Mouse (Mus musculus) heart, embryonic 14.5 days (tissue): Measurements from ENCODE around the gene Crk. TPM values are rescaled to one million over a fixed set of nuclear protein-coding genes. Genes with fewer than 3 reads are reported as not detected.

Source experiments
- ATAC-seq: fragments of 200-750 bp; cut with Nextera tagmentation; 2 replicates; pipeline ENCODE4 v1.8.0; 2017; ENCODE audit warnings: low read depth, moderate TSS enrichment; ENCODE audit not compliant: insufficient number of reproducible peaks, insufficient read depth, low FRiP score
- H3K27ac ChIP-seq, 2 experiments: fragments of 200-500 bp in 1 of 2; fragments of 300-500 bp in 1 of 2; sonication (generic) in 1 of 2; replicated peaks in 1 of 2; 2 replicates each; pipeline ENCODE4 v1.5.1; 2012 to 2014; ENCODE audit warnings: low read depth in 2 of 2, low read length in 2 of 2, control low read depth in 1 of 2, mild to moderate bottlenecking in 1 of 2, mixed read lengths in 1 of 2; ENCODE audit not compliant: control insufficient read depth in 1 of 2, insufficient read depth in 1 of 2
- H3K27me3 ChIP-seq: fragments of 300-500 bp; sonication (generic); 2 replicates; pipeline ENCODE4 v1.6.1; 2014; ENCODE audit warnings: mild to moderate bottlenecking, low read length, control low read depth; ENCODE audit not compliant: control insufficient read depth, insufficient read depth
- H3K36me3 ChIP-seq: fragments of 300-500 bp; sonication (generic); 2 replicates; pipeline ENCODE4 v1.6.1; 2014; ENCODE audit warnings: mild to moderate bottlenecking, control low read depth, low read length, mixed read lengths; ENCODE audit not compliant: control insufficient read depth, insufficient read depth
- H3K4me1 ChIP-seq, 2 experiments: fragments of 200-500 bp in 1 of 2; fragments of 300-500 bp in 1 of 2; sonication (generic) in 1 of 2; 2 replicates each; pipeline ENCODE4 v1.6.1; 2012 to 2014; ENCODE audit warnings: low read length in 2 of 2, control low read depth in 1 of 2, mixed read lengths in 1 of 2; ENCODE audit not compliant: control insufficient read depth in 2 of 2, insufficient read depth in 2 of 2
- H3K4me2 ChIP-seq: fragments of 300-500 bp; sonication (generic); 2 replicates; pipeline ENCODE4 v1.6.1; 2014; ENCODE audit warnings: mild to moderate bottlenecking, low read length
- H3K4me3 ChIP-seq, 2 experiments: fragments of 200-500 bp in 1 of 2; fragments of 300-500 bp in 1 of 2; sonication (generic) in 1 of 2; 2 replicates each; pipeline ENCODE4 v1.5.1; 2012 to 2014; ENCODE audit warnings: low read length in 2 of 2, mild to moderate bottlenecking in 2 of 2, control low read depth in 1 of 2, low read depth in 1 of 2, moderate library complexity in 1 of 2; ENCODE audit not compliant: control insufficient read depth in 1 of 2, insufficient read depth in 1 of 2
- H3K9ac ChIP-seq: fragments of 300-500 bp; sonication (generic); 2 replicates; pipeline ENCODE4 v1.6.1; 2014; ENCODE audit warnings: mild to moderate bottlenecking, low read length
- H3K9me3 ChIP-seq: fragments of 300-500 bp; sonication (generic); 2 replicates; pipeline ENCODE4 v1.6.1; 2016; ENCODE audit warnings: low read length, control low read depth; ENCODE audit not compliant: control insufficient read depth
- WGBS: fragments of 180-500 bp; shearing (Covaris S2); extraction: QIAGEN DNeasy Blood & Tissue Kit; methylation state at CpG from one replicate; pipeline ENCODE4 v1.1.7; 2014; 5-methylcytosine and 5-hydroxymethylcytosine counted together
- polyA plus RNA-seq: library from polyadenylated mRNA; unstranded; fragments of >200 nt; fragmentation: Nextera tagmentation; extraction: Ambion mirVana; gene quantifications from 2 replicates; pipeline ENCODE4 v1.2.1, GENCODE M21; 2014

Crk gene
- polyA plus RNA-seq, 1 experiment from 2014 or later = 86.0 TPM

DNA sequence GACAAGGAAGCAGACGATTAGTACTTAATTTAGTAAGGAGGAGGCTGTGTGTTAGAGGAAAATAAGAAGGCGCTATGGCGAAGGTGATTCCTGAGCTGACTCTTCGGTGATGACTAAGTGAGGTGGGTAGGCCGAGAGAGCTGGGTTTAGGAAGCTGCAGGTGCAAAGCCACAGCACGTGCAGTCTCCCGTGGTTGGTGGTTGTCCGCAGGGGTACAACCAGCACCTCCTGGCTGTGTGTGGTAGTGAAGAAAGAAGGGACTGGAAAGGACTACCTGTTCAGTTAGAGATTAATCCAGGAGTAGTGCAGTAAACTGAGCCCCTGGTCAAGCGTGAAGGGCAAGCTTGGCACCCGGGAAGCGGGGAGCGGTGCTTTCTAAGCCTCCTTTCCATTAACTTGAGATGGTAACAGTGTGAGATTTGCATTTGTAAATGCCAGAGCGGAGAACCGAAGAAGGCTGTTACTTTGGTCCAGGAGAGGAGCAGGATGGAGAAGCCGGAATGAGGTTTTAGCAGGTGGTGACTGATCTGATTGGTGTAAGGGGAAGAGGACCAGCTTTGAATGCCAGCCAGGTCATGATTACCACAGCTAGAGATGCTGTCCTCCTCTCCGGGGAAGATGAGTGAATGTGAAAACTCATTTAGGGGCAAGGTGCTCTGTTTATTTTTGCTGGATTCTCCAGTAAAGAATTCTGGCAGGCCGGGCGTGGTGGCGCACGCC lies 26.7 kb upstream of the Crk start:
- peak overlapping the region; percentile 79 to 94 for H3K4me3 ChIP-seq
- H3K4me1 ChIP-seq = peaks cover 55 to 61% of the 10 kb centered on the region in 2 experiments

DNA sequence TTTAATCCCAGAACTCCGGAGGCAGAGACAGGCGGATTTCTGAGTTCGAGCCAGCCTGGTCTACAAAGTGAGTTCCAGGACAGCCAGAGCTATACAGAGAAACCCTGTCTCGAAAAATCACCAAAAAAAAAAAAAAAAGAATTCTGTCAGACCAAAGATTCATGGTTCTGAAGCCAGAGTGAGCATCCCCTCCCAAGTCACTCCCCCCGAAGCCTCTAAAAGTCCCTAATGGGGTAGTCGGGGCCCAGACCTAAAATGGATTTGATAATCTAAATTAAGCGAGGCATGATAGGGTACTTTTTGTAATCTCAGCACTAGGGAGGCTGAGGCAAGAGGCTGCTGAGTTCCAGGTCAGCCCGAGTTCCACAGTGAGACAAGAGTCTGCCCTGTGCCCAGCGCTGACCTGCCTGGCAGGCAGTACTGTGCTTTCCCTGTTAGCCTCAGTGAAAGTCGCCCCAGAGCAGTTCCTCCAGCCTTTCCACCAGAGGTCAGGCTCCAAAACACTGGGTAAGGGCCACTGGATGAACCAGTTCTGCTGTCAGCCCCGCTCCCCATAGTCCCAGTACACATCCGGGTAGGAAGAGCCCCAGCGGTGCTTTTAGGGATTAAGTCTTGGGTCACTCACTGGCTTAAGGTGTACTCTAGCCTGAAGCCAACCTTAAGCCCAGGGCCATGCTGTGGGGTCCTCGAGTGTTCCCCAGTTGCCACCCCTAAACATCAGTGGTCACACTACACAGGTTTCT lies 25.9 kb upstream of the Crk start:
- Histone ChIP-seq H3K36me3 (peaks cover 12% of the 10 kb centered on the region), H3K27ac (peak overlapping the region; percentile 68 to 90), H3K4me1 (peaks cover 49 to 63% of the 10 kb centered on the region in 2 experiments), H3K27me3 (no peaks in the 10 kb centered on the region), H3K9ac (peak overlapping the region; percentile 92), H3K4me2 (peak overlapping the region; percentile 85), H3K4me3 (peak overlapping the region; percentile 49 to 57), H3K9me3 (no peaks in the 10 kb centered on the region)
- ATAC-seq = no peak
- 35% methylated on average over 14 of the region's 14 CpGs for WGBS

More for the DNA sequence above, 26.7 kb upstream of the Crk start:
- Histone ChIP-seq H3K27ac (peak overlapping the region; percentile 94 to 96; a peak in 3 of 4 replicates), H3K4me2 (peak overlapping the region; percentile 85), H3K9ac (peak overlapping the region; percentile 92), H3K9me3 (no peaks in the 10 kb centered on the region), H3K27me3 (no peaks in the 10 kb centered on the region), H3K36me3 (peaks cover 4% of the 10 kb centered on the region)
- no peak for ATAC-seq
- 23% methylated on average over 20 of the region's 20 CpGs for WGBS

DNA sequence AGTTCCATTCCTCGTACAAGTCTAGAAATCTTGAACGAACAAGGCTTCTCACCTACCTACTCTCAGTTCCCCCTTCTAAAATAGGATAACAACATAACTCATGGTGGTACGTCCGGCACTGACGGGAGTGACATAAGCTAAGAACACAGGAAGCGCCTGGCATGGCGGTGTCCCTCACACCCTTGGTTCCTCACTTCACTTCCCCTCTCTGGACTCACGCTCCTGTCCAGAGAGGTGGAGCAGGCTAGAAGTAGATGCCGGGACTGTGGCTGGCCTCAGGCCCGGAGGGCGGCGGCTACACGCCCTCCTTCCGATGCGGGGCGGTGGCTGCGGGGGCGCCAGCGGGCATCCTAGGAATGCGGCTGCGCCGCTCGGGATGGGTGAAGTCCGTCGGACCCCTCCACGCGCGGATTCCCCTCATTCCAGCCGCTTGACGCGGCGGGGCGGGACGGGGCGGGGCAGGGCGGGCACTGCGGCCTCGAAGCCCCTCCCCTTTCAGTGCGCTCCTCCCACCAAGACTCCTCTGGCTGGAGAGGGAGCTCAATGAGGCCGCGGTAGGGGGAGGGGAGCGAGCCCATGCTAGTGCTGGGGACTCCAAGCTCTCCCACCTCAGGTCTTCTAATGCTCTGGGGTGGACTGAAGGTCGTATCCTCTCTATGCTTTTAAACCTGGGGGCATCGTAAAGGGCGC lies 25.1 kb upstream of the Crk start:
- Histone ChIP-seq H3K4me2 (peak overlapping the region; percentile 85), H3K4me1 (peaks cover 45 to 57% of the 10 kb centered on the region in 2 experiments), H3K36me3 (peaks cover 20% of the 10 kb centered on the region), H3K27me3 (no peaks in the 10 kb centered on the region), H3K4me3 (peak overlapping the region; percentile 49 to 57), H3K9ac (peak overlapping the region; percentile 92), H3K9me3 (no peaks in the 10 kb centered on the region), H3K27ac (peak overlapping the region; percentile 87 to 90)
- WGBS = under 1% methylated on average over 45 of the region's 45 CpGs
- ATAC-seq = peak; percentile 60

DNA sequence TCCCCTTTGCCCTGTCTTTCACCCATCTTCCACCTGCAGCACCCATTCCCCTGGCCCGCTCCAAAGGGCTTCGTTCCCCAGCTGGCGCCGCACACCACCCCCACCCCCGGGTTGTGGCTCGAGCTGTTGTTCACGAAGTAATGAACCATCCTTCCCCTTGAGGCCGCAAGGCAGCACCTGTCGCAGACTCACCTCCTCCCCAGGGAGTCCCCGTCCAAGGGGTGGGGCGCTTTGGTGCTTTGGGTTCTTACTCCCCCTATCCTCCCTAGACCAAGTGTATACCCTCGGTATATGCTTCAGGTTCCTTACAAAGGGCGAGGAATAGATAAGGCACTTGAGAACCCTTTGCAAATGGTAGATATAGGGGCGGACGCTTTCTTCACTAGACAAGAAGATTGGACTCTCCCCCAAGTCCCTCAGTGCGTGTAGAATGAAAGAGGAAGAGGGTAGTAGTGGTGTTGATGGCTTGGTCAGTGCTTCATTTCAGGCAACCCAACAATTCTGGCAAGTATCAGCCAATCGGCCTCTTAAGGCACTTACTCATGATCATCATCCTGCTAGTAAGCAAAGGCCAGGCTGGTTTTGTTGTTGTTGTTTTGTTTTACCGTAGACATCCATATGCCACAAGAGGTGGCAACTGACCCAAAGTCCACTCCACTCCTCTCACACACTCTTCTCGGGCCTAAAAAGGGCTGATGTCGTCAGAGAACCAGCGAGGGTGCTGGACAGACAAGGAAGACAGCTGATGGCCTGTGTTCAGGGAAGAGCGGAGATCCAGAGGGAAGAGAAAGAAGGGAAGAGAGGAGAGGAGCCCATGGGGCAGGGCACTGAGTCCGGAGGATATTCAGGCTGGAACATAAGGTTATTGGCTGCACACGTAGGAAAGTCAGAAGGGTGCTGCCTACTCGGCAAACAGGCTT lies 24.3 kb upstream of the Crk start:
- peaks cover 28% of the 10 kb centered on the region for H3K36me3 ChIP-seq
- H3K4me3 ChIP-seq = peak overlapping the region; percentile 46 to 83
- H3K27me3 ChIP-seq = no peaks in the 10 kb centered on the region
- peak overlapping the region; percentile 92 for H3K9ac ChIP-seq
- ATAC-seq = no peak
- no peaks in the 10 kb centered on the region for H3K9me3 ChIP-seq
- H3K4me1 ChIP-seq = peaks cover 38 to 55% of the 10 kb centered on the region in 2 experiments
- H3K4me2 ChIP-seq = peak overlapping the region; percentile 85
- WGBS = 32% methylated on average over 25 of the region's 25 CpGs
- H3K27ac ChIP-seq = peak overlapping the region; percentile 87 to 90

DNA sequence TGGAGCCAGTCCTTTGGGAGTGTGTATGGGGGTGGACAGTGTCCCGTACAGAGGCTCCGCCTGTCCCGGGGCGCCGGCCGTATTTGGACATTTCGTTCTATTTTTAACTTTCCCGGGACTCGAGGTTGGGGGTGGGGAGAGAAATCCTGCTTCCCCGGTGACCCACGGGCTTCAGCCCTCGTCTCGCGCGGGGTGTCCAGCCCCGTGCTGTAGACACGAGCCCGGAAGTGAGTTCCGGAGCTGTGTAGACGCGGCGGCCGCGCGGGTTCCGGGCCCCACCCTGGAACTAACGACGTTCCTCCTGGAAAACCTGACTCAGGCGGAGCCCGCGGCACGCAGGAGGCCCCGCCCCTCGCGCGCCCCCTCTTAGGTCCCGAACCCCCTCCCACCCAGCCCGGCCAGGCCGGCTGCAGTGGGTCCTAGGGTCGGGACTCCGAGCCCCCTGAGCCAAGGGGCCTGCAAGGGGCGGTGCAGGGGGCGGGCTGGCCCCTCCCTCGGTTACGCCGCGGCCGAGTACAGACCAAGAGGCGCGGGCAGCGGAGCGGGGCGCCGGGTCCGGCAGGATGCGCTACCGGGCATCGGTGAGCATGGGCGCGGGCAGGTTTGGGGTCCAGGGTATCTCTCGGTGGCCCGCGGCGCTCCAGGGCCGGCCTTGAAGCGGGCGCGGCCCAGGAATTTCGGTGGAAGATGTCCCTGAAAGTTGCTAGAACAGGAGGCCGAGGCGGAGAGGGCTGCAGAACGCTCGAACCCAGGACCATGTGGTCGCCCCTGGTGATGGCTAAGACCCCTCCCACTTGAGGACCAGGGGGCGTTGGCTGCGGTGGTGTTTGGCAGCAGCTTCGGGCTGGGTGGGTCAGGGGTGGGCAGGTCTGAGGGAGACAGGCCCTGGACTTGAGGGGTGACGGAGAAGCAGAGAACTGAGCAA lies 23.2 kb upstream of the Crk start:
- H3K27me3 ChIP-seq = no peaks in the 10 kb centered on the region
- H3K4me1 ChIP-seq = peaks cover 35 to 49% of the 10 kb centered on the region in 2 experiments
- under 1% methylated on average over 72 of the region's 78 CpGs for WGBS
- peak overlapping the region; percentile 46 to 83 for H3K4me3 ChIP-seq
- H3K4me2 ChIP-seq = peak overlapping the region; percentile 85
- H3K27ac ChIP-seq = peak overlapping the region; percentile 87 to 90
- H3K9me3 ChIP-seq = no peaks in the 10 kb centered on the region
- peak; percentile 64 for ATAC-seq
- peaks cover 39% of the 10 kb centered on the region for H3K36me3 ChIP-seq
- H3K9ac ChIP-seq = peak overlapping the region; percentile 92

DNA sequence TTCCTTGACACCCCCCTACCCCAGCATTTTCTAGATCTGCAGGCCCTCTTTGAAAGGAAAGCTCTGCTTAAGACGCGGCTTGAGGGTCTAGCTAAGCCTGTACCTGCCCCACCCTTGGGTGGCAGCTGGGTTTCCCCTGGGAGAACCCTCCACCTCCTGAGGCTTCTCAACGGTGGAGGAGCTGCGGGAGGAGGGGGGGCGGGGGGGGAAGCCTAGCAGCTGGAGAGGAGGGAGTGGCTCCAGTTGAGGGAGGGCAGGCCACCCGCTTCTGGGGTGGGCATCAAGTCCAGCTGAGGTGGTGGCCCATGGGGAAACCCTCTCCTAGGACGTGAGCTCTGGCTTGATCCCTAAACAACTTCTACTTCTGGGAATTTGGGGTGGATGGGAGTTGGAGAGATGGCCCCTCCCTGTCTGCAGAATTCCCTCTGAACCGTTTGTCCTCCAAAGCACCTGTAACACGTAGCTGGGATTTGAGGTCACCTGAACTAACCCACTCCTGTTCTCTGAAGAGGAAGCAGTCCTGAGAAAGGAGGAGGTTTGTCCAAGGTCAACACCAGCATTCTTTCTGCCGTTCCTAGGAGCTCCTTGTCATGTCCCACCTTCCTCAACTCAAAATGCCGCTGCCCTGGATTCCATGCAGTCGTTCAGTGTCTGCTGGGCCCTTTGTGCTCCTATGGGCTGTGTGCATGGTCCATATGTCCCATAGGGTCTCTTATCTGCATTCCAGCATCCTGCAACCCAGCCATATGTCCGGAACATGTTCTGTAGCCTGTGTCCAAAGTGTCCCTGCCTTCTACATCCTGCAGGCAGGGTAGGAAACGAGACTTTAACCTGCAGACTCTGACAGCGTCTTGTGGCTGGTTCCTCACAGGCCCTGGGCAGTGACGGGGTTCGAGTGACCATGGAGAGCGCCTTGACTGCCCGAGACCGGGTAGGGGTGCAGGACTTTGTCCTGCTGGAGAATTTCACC lies 22.2 kb upstream of the Crk start:
- H3K36me3 ChIP-seq = peaks cover 50% of the 10 kb centered on the region
- peak overlapping the region; percentile 92 for H3K9ac ChIP-seq
- H3K27me3 ChIP-seq = no peaks in the 10 kb centered on the region
- H3K9me3 ChIP-seq = no peaks in the 10 kb centered on the region
- H3K4me1 ChIP-seq = peaks cover 34 to 46% of the 10 kb centered on the region in 2 experiments
- H3K4me2 ChIP-seq = peak overlapping the region; percentile 85
- WGBS = 36% methylated on average over 20 of the region's 20 CpGs
- H3K4me3 ChIP-seq = peak overlapping the region; percentile 46 to 83
- no peak for ATAC-seq
- H3K27ac ChIP-seq = peak overlapping the region; percentile 87 to 90; a peak in 3 of 4 replicates
